Mouse (Mus musculus) adrenal gland, postnatal 25 days (tissue): ENCODE measurements around the gene Chordc1. TPM values are rescaled to one million over a fixed set of nuclear protein-coding genes. Genes with fewer than 3 reads are reported as not detected.
"Not testable (repeated sequence)": the region's sequence is repeated elsewhere in the genome, so short reads cannot be mapped to it uniquely, and the experiment has no call there.

ENCODE experiments used
- DNase-seq: peaks from one replicate; pipeline ENCODE4 v3.0.0; 2021; ENCODE audit warnings: mixed read lengths
- long read RNA-seq: library from polyadenylated mRNA; stranded (forward); transcript quantifications from one replicate; pipeline ENCODE4 v2.0.0, GENCODE M21; 2021
- total RNA-seq: library from RNA; stranded (reverse); gene quantifications from 2 replicates; pipeline ENCODE4 v1.2.3, GENCODE M21; 2021

The Chordc1 gene
- 77.7 and 90.2 TPM in 2 replicates for total RNA-seq
- long read RNA-seq, full-length matches to known transcripts = 85 of 92 reads
- long read RNA-seq, partial matches to known transcripts = 1 of 92 reads
- long read RNA-seq, other reads (novel, unspliced or antisense) = 6 of 92 reads

DNA sequence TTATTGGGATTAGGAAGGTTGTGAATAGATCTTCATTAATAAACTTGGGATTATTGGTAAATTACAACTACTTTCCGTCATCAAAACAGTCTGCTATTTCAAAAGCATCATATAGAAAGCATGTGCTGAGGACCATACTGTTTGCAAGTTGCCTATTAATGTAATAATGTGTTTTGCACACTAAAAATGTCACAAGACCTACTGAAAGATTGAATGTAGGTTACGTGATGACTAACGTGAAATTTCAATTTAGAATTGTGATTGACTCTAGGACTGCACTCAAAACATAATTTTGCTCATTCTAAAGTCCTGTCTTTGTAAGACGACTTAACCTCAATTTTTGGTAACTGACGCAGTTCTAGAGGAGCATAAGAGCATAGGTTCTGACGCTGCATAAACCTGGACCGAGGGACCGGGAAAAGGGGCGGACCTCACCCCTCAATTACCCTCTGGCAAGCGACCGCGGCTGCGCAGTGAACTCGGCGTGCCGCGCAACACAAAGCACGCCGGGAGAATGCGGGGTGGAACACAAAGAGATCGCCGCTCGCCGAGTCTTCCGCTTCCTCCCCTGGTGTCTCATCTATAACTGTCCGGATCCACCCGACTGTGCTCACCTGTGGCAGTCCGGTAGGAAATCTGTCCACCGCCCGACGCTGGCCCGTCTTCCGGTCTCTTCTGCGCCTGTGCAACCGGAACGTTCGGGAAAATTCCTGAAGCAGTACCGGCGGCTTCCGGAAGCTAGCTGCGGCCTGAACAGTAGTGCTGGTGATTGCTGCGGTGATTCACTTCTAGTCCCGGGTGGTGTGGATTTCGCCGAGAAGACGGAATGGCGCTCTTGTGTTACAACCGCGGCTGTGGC lies at the start of gene Chordc1:
TSS of gene Chordc1 (plus strand) at position 555 of the 859 bp plus-strand sequence.
- peak; percentile 96 for DNase-seq

GRCm38 (mm10) chr9:18275901-18276300 lies 16.0 kb upstream of the Chordc1 start:
- no peak for DNase-seq

GRCm38 (mm10) chr9:18276844-18277243 lies 15.1 kb upstream of the Chordc1 start:
- DNase-seq = no peak

DNA sequence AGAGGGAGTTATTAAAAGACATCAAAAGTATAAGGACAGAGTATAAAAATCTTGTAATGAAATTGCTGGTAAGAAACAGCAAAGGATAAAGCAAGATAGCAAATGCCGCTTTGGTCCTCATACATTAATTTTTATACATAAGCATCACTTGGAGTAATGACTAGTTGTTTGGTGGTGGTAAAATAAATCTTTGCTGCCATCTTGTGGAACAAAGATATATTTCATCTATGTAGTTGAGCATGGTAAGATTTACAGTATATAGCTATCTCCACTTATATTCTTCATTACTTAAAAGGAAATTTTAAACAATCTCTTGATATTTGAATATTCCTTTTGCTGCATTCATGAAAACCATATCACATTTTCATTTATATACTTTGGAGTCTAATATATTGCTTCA lies 14.4 kb upstream of the Chordc1 start:
- no peak for DNase-seq

DNA sequence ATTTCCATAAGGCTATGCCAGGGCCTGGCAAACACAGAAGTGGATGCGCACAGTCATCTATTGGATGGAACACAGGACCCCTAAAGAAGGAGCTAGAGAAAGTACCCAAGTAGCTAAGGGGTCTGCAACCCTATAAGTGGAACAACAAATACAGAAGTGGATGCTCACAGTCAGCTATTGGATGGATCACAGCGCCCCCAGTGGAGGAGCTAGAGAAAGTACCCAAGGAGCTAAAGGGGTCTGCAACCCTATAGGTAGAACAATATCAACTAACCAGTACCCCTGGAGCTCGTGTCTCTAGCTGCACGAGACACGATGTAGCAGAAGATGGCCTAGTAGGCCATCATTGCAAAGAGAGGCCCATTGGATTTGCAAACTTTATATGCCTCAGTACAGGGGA lies 13.2 kb upstream of the Chordc1 start:
- DNase-seq = not testable (repeated sequence)

- no peak for DNase-seq
Measured at GRCm38 (mm10) chr9:18292443-18292922, 558 bp downstream of the Chordc1 start.

DNA sequence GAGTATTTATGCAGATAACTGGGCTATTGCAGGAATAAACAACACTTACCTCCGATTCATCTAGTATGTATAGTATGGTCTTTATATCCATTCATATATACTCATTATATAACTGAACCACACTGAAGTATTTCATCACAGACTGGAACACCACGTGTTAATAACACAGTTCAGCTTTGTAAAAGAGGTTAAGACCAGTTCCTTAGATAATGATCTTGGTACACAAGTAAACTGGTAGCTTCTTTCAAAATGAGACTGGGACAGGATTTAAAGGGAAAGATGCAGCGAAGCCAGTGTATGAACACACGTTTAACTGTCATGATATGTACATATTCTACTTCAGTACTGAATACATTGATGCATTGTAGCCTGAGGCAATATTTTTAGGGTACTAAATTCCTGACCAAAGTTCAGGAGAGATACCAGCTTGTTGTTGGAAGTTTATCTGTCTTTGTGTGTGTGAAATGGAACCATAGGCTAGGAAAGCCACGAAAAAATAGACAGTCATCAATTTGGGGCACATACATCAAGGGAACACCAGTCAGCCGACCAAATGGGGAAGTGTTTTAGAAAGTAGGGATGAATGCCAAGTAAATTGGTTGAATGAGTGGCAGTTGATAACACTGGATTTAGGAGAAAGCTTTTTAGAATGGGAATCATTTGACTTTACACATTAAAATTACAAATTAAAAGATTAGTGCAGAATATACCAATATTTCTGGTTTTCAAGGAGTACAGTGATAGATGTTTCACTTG lies 1.3 kb downstream of the Chordc1 start:
- no peak for DNase-seq

- DNase-seq = no peak
Measured at GRCm38 (mm10) chr9:18298301-18298700, 6.4 kb downstream of the Chordc1 start.

GRCm38 (mm10) chr9:18319990-18320389 lies 28.1 kb downstream of the Chordc1 start:
- no peak for DNase-seq

Other genes with a start within 250 kb of the Chordc1 start
- 2.7 and 4.2 TPM in 2 replicates for gene Naalad2, start 110.9 kb downstream of the Chordc1 start, total RNA-seq
- not detected in 2 replicates for gene Ubtfl1, start 112.3 kb downstream of the Chordc1 start, total RNA-seq
- gene Mbd3l2, start 138.5 kb downstream of the Chordc1 start, total RNA-seq = not detected in 2 replicates
- gene Zfp558, start 186.1 kb downstream of the Chordc1 start, total RNA-seq = 2.1 and 2.6 TPM in 2 replicates
- gene Mbd3l1, start 186.2 kb downstream of the Chordc1 start, total RNA-seq = not detected in 2 replicates